Mouse (Mus musculus) liver, adult 2 months (tissue): ENCODE measurements around the gene Rasd1. TPM values are rescaled to one million over a fixed set of nuclear protein-coding genes. Genes with fewer than 3 reads are reported as not detected.
A peak's percentile ranks its signal among the peaks of the same experiment; 100 is the strongest.

ENCODE experiments used
- DNase-seq: peaks from one replicate; pipeline ENCODE4 v3.0.0-alpha.2; 2011; ENCODE audit warnings: low read depth, low spot score; ENCODE audit errors: extremely low read depth
- H3K27ac ChIP-seq: fragments of 200-500 bp; replicated peaks from 2 replicates; pipeline ENCODE4 v1.5.1; 2012; ENCODE audit warnings: low read depth, mild to moderate bottlenecking, control low read depth, inconsistent platforms, low read length; ENCODE audit not compliant: insufficient read depth
- H3K27me3 ChIP-seq: fragments of 200-500 bp; 2 replicates; pipeline ENCODE4 v1.6.1; 2012; ENCODE audit warnings: mild to moderate bottlenecking, moderate library complexity, low read length, inconsistent platforms; ENCODE audit not compliant: control insufficient read depth, insufficient read depth
- H3K36me3 ChIP-seq: fragments of 200-500 bp; 2 replicates; pipeline ENCODE4 v1.6.1; 2012; ENCODE audit warnings: low read length, inconsistent platforms; ENCODE audit not compliant: control insufficient read depth, insufficient read depth
- H3K4me1 ChIP-seq: fragments of 200-500 bp; 2 replicates; pipeline ENCODE4 v1.6.1; 2011; ENCODE audit warnings: low read length; ENCODE audit not compliant: control insufficient read depth, insufficient read depth
- H3K4me3 ChIP-seq: fragments of 200-500 bp; 2 replicates; pipeline ENCODE4 v1.5.1; 2011; ENCODE audit warnings: low read depth, mild to moderate bottlenecking, control low read depth, low read length, moderate library complexity; ENCODE audit not compliant: insufficient read depth
- H3K79me2 ChIP-seq: fragments of 200-500 bp; 2 replicates; pipeline ENCODE4 v1.6.1; 2012; ENCODE audit warnings: inconsistent platforms, mild to moderate bottlenecking, low read length, moderate library complexity; ENCODE audit not compliant: control insufficient read depth, insufficient read depth
- H3K9ac ChIP-seq: fragments of 200-500 bp; 2 replicates; pipeline ENCODE4 v1.6.1; 2012; ENCODE audit warnings: low read depth, mild to moderate bottlenecking, control low read depth, inconsistent platforms, low read length
- CTCF ChIP-seq: fragments of 200-500 bp; IDR thresholded peaks from 2 replicates; pipeline ENCODE4 v1.5.1; 2011; ENCODE audit warnings: low read depth, low read length, control low read depth
- POLR2A ChIP-seq: fragments of 200-500 bp; IDR thresholded peaks from 2 replicates; pipeline ENCODE4 v1.6.1; 2011; ENCODE audit warnings: low read length, control low read depth; ENCODE audit not compliant: insufficient read depth; ENCODE audit errors: extremely low read depth
- WGBS: fragments of 180-500 bp; shearing (Covaris S2); methylation state at CpG from one replicate; pipeline ENCODE4 v1.1.7; 2018; 5-methylcytosine and 5-hydroxymethylcytosine counted together
- polyA plus RNA-seq: library from polyadenylated mRNA; depleted of rRNA; stranded (reverse); fragments of >200 nt; gene quantifications from 2 replicates; pipeline ENCODE4 v1.2.3, GENCODE M21; 2012; rRNA removed
- total RNA-seq: library from RNA; depleted of rRNA; stranded (reverse); fragments of >200 nt; gene quantifications from 2 replicates; pipeline ENCODE4 v1.2.3, GENCODE M21; 2014; rRNA removed

The Rasd1 gene
- total RNA-seq, result 0.13 and 0.18 TPM in 2 replicates
- polyA plus RNA-seq, result 0.15 TPM in 2 replicates

GRCm38 (mm10) chr11:59964818-59965217 is at the start of gene Rasd1:
Gene Rasd1, minus strand, starts transcription at chr11:59964944.
- WGBS, result under 1% methylated on average over 28 of the region's 28 CpGs
- H3K27ac ChIP-seq, result 0 out of 2 replicates have a peak within 1 kb of the TSS, but pooled peaks have one; percentile 30
- H3K4me3 ChIP-seq, result peak within 1 kb of the TSS; percentile 50
- DNase-seq, result peak; percentile 57
- H3K9ac ChIP-seq, result peak within 1 kb of the TSS; percentile 68
- H3K27me3 ChIP-seq, result no peaks in the 10 kb centered on the region
- TF ChIP-seq POLR2A, result peak; percentile 58
- no peak for TF ChIP-seq CTCF
- H3K79me2 ChIP-seq, result no peaks in the 10 kb centered on the region
- H3K36me3 ChIP-seq, result no peaks in the 10 kb centered on the region
- H3K4me1 ChIP-seq, result no peaks in the 10 kb centered on the region; the same call in 1 of the 2 replicates

- peak; percentile 61 for DNase-seq
- TF ChIP-seq CTCF, result no peak
- TF ChIP-seq POLR2A, result no peak
- Histone ChIP-seq H3K27ac (no peak overlapping the region), H3K36me3 (peaks cover 2% of the 10 kb centered on the region; the same call in 1 of the 2 replicates), H3K4me3 (no peak overlapping the region), H3K4me1 (peaks cover 16% of the 10 kb centered on the region; the same call in 1 of the 2 replicates), H3K27me3 (no peaks in the 10 kb centered on the region), H3K79me2 (peaks cover 40% of the 10 kb centered on the region), H3K9ac (no peak overlapping the region)
- 61% methylated on average over 3 of the region's 3 CpGs for WGBS
These were observed 46.8 kb upstream of the Rasd1 start for GRCm38 (mm10) chr11:60011516-60011915.

DNA sequence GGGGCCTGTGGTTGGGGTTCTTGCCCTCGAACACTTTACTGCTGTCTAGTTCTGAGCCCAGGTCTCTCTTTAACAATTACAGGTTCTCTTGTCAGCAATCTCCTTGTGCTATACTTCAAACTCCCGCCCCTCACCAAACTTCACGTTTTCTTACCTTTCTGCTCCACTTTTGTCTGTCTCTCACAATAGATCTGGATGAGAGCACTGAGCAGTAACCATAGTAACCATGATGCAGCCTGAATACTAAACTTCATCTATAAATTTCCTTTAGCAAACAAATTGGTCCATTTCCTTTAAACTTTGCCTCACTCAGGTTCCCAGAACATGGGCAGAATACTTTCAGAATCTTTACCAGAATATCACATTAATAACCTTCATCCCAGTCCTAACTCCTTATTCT is 44.7 kb upstream of the Rasd1 start:
- Histone ChIP-seq H3K79me2 (peaks cover 33% of the 10 kb centered on the region), H3K27ac (no peak overlapping the region), H3K4me3 (no peak overlapping the region), H3K27me3 (no peaks in the 10 kb centered on the region), H3K9ac (no peak overlapping the region), H3K36me3 (peaks cover 2% of the 10 kb centered on the region; the same call in 1 of the 2 replicates), H3K4me1 (peaks cover 6% of the 10 kb centered on the region; the same call in 1 of the 2 replicates)
- DNase-seq, result no peak
- 90% methylated on average over 3 of the region's 3 CpGs for whole genome bisulfite sequencing
- TF ChIP-seq CTCF (no peak), POLR2A (no peak)

DNA sequence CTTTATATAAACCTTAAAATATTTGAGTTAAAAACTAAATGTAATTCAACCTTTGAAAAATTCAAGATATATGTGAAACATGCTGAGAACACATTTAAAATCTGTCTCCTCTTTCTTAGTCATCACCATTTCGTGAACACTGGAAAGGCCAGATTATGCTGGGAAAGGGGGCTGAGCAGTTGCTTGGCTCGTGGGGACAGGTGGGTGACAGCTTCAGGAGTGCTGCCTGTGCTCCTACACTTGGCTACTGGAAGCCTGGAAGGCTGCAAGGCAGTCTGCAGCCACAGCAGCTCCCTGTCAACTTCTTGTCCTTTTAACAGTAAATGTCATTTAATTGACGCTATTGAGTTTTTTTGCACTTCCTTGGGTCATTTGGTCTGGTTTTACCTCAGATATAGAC is 41.1 kb upstream of the Rasd1 start:
- WGBS, result 71% methylated on average over 3 of the region's 3 CpGs
- Histone ChIP-seq H3K79me2 (peaks cover 35% of the 10 kb centered on the region), H3K27ac (no peak overlapping the region), H3K9ac (no peak overlapping the region), H3K27me3 (no peaks in the 10 kb centered on the region), H3K4me1 (peaks cover 3% of the 10 kb centered on the region; the same call in 1 of the 2 replicates), H3K36me3 (peaks cover 2% of the 10 kb centered on the region; the same call in 1 of the 2 replicates), H3K4me3 (no peak overlapping the region)
- DNase-seq, result no peak
- TF ChIP-seq CTCF (no peak), POLR2A (no peak)

GRCm38 (mm10) chr11:60004716-60005115 is 40.0 kb upstream of the Rasd1 start:
- H3K9ac ChIP-seq, result no peak overlapping the region
- H3K36me3 ChIP-seq, result peaks cover 2% of the 10 kb centered on the region; the same call in 1 of the 2 replicates
- DNase-seq, result peak; percentile 82
- H3K4me1 ChIP-seq, result 0 out of 2 replicates have a peak, but pooled peaks cover 3% of the 10 kb centered on the region
- no peak for TF ChIP-seq CTCF
- TF ChIP-seq POLR2A, result no peak
- H3K27me3 ChIP-seq, result no peaks in the 10 kb centered on the region
- peaks cover 29% of the 10 kb centered on the region for H3K79me2 ChIP-seq
- WGBS, result 31% methylated on average over 6 of the region's 6 CpGs
- H3K27ac ChIP-seq, result peak overlapping the region; percentile 50
- no peak overlapping the region for H3K4me3 ChIP-seq

GRCm38 (mm10) chr11:60003811-60004210 is 39.1 kb upstream of the Rasd1 start:
- no peak for TF ChIP-seq CTCF
- no peak for TF ChIP-seq POLR2A
- peaks cover 29% of the 10 kb centered on the region for H3K79me2 ChIP-seq
- no peaks in the 10 kb centered on the region for H3K27me3 ChIP-seq
- H3K4me1 ChIP-seq, result 0 out of 2 replicates have a peak, but pooled peaks cover 3% of the 10 kb centered on the region
- DNase-seq, result no peak
- H3K9ac ChIP-seq, result no peak overlapping the region
- no peak overlapping the region for H3K27ac ChIP-seq
- no peak overlapping the region for H3K4me3 ChIP-seq
- 86% methylated on average over 8 of the region's 8 CpGs for WGBS
- peaks cover 2% of the 10 kb centered on the region; the same call in 1 of the 2 replicates for H3K36me3 ChIP-seq
